Mouse (Mus musculus) liver, postnatal 0 days (tissue): ENCODE measurements around the gene Ccdc175.

Source experiments
- CTCF ChIP-seq: sonication (generic); IDR thresholded peaks from 2 replicates; pipeline ENCODE4 v1.5.1; 2016; ENCODE audit warnings: antibody characterized with exemption, low read depth
- EP300 ChIP-seq: IDR thresholded peaks from 2 replicates; pipeline ENCODE4 v1.6.1; 2016; ENCODE audit warnings: antibody characterized with exemption, low read depth, mild to moderate bottlenecking

GRCm38 (mm10) chr12:72084261-72085023 is 100.4 kb downstream of the Ccdc175 start:
- TF ChIP-seq EP300 = no peak
- no peak for TF ChIP-seq CTCF
